Mouse (Mus musculus): ENCODE results near the gene Gpr62. TPM values are rescaled to one million over a fixed set of nuclear protein-coding genes. Genes with fewer than 3 reads are reported as not detected.
A peak's percentile ranks its signal among the peaks of the same experiment; 100 is the strongest.

Gene Gpr62
- polyA plus RNA-seq, 1 experiment from 2014 or later, result 0.11 TPM

GRCm38 (mm10) chr9:106421865-106422160 lies 43.9 kb downstream of the Gpr62 start:
- 0% methylated on average over 3 of the region's 3 CpGs for WGBS
- H3K9ac ChIP-seq (ENCODE audit: low read depth, low read length), result 0 out of 2 replicates have a peak overlapping the region, but pooled peaks have one; percentile 39
- no peak overlapping the region for H3K27ac ChIP-seq (ENCODE audit: low read length)
- peak overlapping the region; percentile 24; the same call in 1 of the 2 replicates for H3K4me2 ChIP-seq (ENCODE audit: low read depth, low read length)
- H3K4me3 ChIP-seq (ENCODE audit: low read length), result no peak overlapping the region
- H3K9me3 ChIP-seq (ENCODE audit: control insufficient read depth, low read length), result no peaks in the 10 kb centered on the region
- H3K27me3 ChIP-seq (replicated peaks; ENCODE audit: control insufficient read depth, insufficient read depth, low read length), result peaks cover 4% of the 10 kb centered on the region; the same call in 1 of the 2 replicates
- H3K36me3 ChIP-seq (ENCODE audit: control insufficient read depth, insufficient read depth, low read length), result no peaks in the 10 kb centered on the region
- peaks cover 20% of the 10 kb centered on the region for H3K4me1 ChIP-seq (ENCODE audit: control insufficient read depth, insufficient read depth, low read length)
- ATAC-seq, result peak; percentile 77

DNA sequence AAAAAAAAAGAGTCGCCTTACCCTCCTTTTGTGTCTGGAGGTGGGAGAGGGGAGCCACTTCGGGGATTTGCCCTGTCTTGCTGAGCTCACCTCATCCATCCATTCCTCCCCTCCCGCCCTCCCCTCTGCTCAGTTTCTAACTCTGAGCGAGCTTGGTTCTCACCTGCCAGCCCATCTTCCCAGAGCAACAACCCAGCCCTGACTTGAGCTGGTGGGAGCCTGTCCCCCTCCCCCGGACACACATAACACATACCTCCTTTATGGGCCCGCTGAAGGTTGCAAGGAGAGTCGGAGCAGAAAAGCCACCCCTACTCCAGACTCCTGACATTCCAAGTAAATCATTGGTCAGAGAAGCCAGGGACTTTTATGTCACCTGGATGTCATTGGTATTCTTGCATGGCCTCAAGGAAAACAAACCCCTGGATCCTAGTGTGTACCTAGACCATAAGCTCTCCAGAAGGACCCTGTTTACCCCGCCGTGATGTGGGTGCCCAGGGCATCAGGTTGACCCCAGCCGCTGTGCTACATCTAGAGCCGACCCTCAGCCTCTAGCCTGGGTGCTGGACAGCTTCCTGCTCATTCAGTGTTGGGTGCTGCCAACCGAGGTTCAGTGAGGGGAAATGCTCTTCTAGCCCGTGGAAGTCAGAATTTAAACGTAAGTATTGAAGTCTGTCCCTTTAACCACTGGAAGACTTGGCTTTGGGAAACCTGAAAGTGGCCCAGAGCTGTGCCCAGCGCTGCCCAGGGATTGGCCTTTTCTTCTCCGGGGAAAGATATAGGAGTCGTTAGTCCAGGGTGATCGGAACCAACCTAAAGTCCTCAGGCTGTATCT lies 44.5 kb downstream of the Gpr62 start:
- WGBS, result 13% methylated on average over 18 of the region's 18 CpGs
- peak overlapping the region; percentile 39; the same call in 1 of the 2 replicates for H3K9ac ChIP-seq (ENCODE audit: low read depth, low read length)
- peaks cover 20% of the 10 kb centered on the region for H3K4me1 ChIP-seq (ENCODE audit: control insufficient read depth, insufficient read depth, low read length)

DNA sequence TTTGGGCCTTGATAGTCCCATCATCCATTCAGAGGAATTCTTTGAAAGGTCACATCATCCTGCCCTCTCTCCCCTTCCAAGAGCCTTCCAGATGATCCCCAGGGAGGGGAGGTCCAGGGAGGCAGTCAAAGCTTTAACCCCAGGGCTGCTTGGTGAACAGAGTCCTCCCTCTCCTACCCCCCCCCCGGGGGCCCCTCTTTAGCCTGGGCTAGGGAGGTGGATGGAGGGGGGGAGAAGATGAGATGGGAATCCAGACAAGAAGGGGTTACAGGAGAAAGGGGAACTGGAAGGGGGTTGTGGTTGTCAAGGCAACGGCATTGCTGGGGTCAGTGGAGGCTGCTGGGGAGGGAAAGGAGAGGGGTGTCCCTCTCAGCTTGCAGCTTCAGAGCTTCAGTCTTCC lies 45.1 kb downstream of the Gpr62 start:
- no peak overlapping the region for H3K4me2 ChIP-seq (ENCODE audit: low read depth, low read length)
- no peak overlapping the region for H3K9ac ChIP-seq (ENCODE audit: low read depth, low read length)
- H3K27ac ChIP-seq (ENCODE audit: low read length), result no peak overlapping the region
- 0% methylated on average over 2 of the region's 2 CpGs for WGBS
- H3K9me3 ChIP-seq (ENCODE audit: control insufficient read depth, low read length), result no peaks in the 10 kb centered on the region
- no peak; the same call in 1 of the 2 replicates for ATAC-seq
- peaks cover 20% of the 10 kb centered on the region for H3K4me1 ChIP-seq (ENCODE audit: control insufficient read depth, insufficient read depth, low read length)
- H3K4me3 ChIP-seq (ENCODE audit: low read length), result no peak overlapping the region
- no peaks in the 10 kb centered on the region for H3K36me3 ChIP-seq (ENCODE audit: control insufficient read depth, insufficient read depth, low read length)
- H3K27me3 ChIP-seq (replicated peaks; ENCODE audit: control insufficient read depth, insufficient read depth, low read length), result peaks cover 4% of the 10 kb centered on the region; the same call in 1 of the 2 replicates

More for the DNA sequence above, 44.5 kb downstream of the Gpr62 start:
- Histone ChIP-seq H3K36me3 (ENCODE audit: control insufficient read depth, insufficient read depth, low read length) (no peaks in the 10 kb centered on the region), H3K27me3 (replicated peaks; ENCODE audit: control insufficient read depth, insufficient read depth, low read length) (peaks cover 4% of the 10 kb centered on the region; the same call in 1 of the 2 replicates), H3K4me2 (ENCODE audit: low read depth, low read length) (peak overlapping the region; percentile 24; the same call in 1 of the 2 replicates), H3K9me3 (ENCODE audit: control insufficient read depth, low read length) (no peaks in the 10 kb centered on the region), H3K4me3 (ENCODE audit: low read length) (no peak overlapping the region), H3K27ac (ENCODE audit: low read length) (no peak overlapping the region)
- peak; percentile 15; the same call in 1 of the 2 replicates for ATAC-seq

GRCm38 (mm10) chr9:106417841-106418625 lies 47.7 kb downstream of the Gpr62 start:
- Histone ChIP-seq H3K9ac (ENCODE audit: low read depth, low read length) (peak overlapping the region; percentile 56), H3K4me1 (ENCODE audit: control insufficient read depth, insufficient read depth, low read length) (peaks cover 20% of the 10 kb centered on the region), H3K9me3 (ENCODE audit: control insufficient read depth, low read length) (no peaks in the 10 kb centered on the region), H3K27me3 (replicated peaks; ENCODE audit: control insufficient read depth, insufficient read depth, low read length) (peaks cover 4% of the 10 kb centered on the region; the same call in 1 of the 2 replicates), H3K36me3 (ENCODE audit: control insufficient read depth, insufficient read depth, low read length) (no peaks in the 10 kb centered on the region), H3K27ac (ENCODE audit: low read length) (no peak overlapping the region; the same call in 1 of the 2 replicates), H3K4me2 (ENCODE audit: low read depth, low read length) (peak overlapping the region; percentile 58), H3K4me3 (ENCODE audit: low read length) (peak overlapping the region; percentile 34)
- peak; percentile 52 for ATAC-seq
- 17% methylated on average over 29 of the region's 29 CpGs for WGBS

DNA sequence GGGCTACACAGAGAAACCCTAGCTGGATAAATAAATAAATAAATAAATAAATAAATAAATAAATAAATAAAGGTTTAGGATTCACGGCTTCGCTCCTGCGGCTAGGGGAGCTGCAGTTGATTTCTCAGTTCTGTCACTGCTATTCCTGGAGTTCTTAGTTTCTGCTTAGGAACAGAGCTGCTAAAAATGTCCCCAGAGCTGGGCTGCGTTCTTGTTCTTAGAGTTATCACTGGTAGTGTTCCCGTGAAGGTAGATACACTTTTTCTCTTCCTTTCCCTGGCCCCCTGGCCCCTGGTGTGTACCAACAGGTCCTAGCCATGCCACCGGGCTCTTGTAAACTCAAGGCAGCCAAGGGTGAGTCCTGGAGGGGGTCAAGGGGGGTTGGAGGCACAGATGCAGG lies 48.9 kb downstream of the Gpr62 start:
- H3K9ac ChIP-seq (ENCODE audit: low read depth, low read length), result no peak overlapping the region
- ATAC-seq, result no peak
- peaks cover 4% of the 10 kb centered on the region; the same call in 1 of the 2 replicates for H3K27me3 ChIP-seq (replicated peaks; ENCODE audit: control insufficient read depth, insufficient read depth, low read length)
- no peaks in the 10 kb centered on the region for H3K36me3 ChIP-seq (ENCODE audit: control insufficient read depth, insufficient read depth, low read length)
- peaks cover 20% of the 10 kb centered on the region for H3K4me1 ChIP-seq (ENCODE audit: control insufficient read depth, insufficient read depth, low read length)
- H3K4me2 ChIP-seq (ENCODE audit: low read depth, low read length), result no peak overlapping the region
- WGBS, result 89% methylated on average over 6 of the region's 6 CpGs
- H3K9me3 ChIP-seq (ENCODE audit: control insufficient read depth, low read length), result no peaks in the 10 kb centered on the region
- H3K4me3 ChIP-seq (ENCODE audit: low read length), result no peak overlapping the region
- no peak overlapping the region for H3K27ac ChIP-seq (ENCODE audit: low read length)

Other genes starting within 250 kb of the Gpr62 start
- gene Tlr9, start 243.3 kb downstream of the Gpr62 start, polyA plus RNA-seq (2015; fragmentation: Nextera tagmentation; extraction: Ambion mirVana), result 0.04 and 0.05 TPM in 2 replicates
- gene Alas1, start 217.3 kb downstream of the Gpr62 start, polyA plus RNA-seq (2015; fragmentation: Nextera tagmentation; extraction: Ambion mirVana), result 129 and 131 TPM in 2 replicates
- 27.0 and 29.1 TPM in 2 replicates for gene Poc1a, start 184.9 kb downstream of the Gpr62 start, polyA plus RNA-seq (2015; fragmentation: Nextera tagmentation; extraction: Ambion mirVana)
- 4.8 and 6.3 TPM in 2 replicates for gene Dusp7, start 97.3 kb downstream of the Gpr62 start, polyA plus RNA-seq (2015; fragmentation: Nextera tagmentation; extraction: Ambion mirVana)
- 866 and 931 TPM in 2 replicates for gene Rpl29, start 36.5 kb downstream of the Gpr62 start, polyA plus RNA-seq (2015; fragmentation: Nextera tagmentation; extraction: Ambion mirVana)
- 59.8 and 59.9 TPM in 2 replicates for gene Acy1, start 27.6 kb downstream of the Gpr62 start, polyA plus RNA-seq (2015; fragmentation: Nextera tagmentation; extraction: Ambion mirVana)
- 34.3 and 34.4 TPM in 2 replicates for gene Abhd14b, start 18.5 kb downstream of the Gpr62 start, polyA plus RNA-seq (2015; fragmentation: Nextera tagmentation; extraction: Ambion mirVana)
- gene Abhd14a, start 18.3 kb downstream of the Gpr62 start, polyA plus RNA-seq (2015; fragmentation: Nextera tagmentation; extraction: Ambion mirVana), result 50.2 and 52.0 TPM in 2 replicates
- gene Pcbp4, start 12.6 kb downstream of the Gpr62 start, polyA plus RNA-seq (2015; fragmentation: Nextera tagmentation; extraction: Ambion mirVana), result 30.5 and 32.6 TPM in 2 replicates
- gene Rrp9, start 10.0 kb upstream of the Gpr62 start, polyA plus RNA-seq (2015; fragmentation: Nextera tagmentation; extraction: Ambion mirVana), result 45.9 and 52.0 TPM in 2 replicates
- 3.0 TPM in 2 replicates for gene Parp3, start 11.0 kb upstream of the Gpr62 start, polyA plus RNA-seq (2015; fragmentation: Nextera tagmentation; extraction: Ambion mirVana)
- gene Iqcf1, start 34.0 kb upstream of the Gpr62 start, polyA plus RNA-seq (2015; fragmentation: Nextera tagmentation; extraction: Ambion mirVana), result not detected in 2 replicates
- not detected in 2 replicates for gene Iqcf5, start 48.6 kb upstream of the Gpr62 start, polyA plus RNA-seq (2015; fragmentation: Nextera tagmentation; extraction: Ambion mirVana)
- not detected in 2 replicates for gene Iqcf3, start 95.7 kb upstream of the Gpr62 start, polyA plus RNA-seq (2015; fragmentation: Nextera tagmentation; extraction: Ambion mirVana)
- not detected in 2 replicates for gene Iqcf4, start 105.1 kb upstream of the Gpr62 start, polyA plus RNA-seq (2015; fragmentation: Nextera tagmentation; extraction: Ambion mirVana)
- gene Iqcf6, start 160.6 kb upstream of the Gpr62 start, polyA plus RNA-seq (2015; fragmentation: Nextera tagmentation; extraction: Ambion mirVana), result not detected in 2 replicates
- gene Grm2, start 190.1 kb upstream of the Gpr62 start, polyA plus RNA-seq (2015; fragmentation: Nextera tagmentation; extraction: Ambion mirVana), result not detected in 2 replicates
- 66.4 and 74.0 TPM in 2 replicates for gene Tex264, start 220.0 kb upstream of the Gpr62 start, polyA plus RNA-seq (2015; fragmentation: Nextera tagmentation; extraction: Ambion mirVana)

All from intestine, embryonic 16.5 days (tissue).